Mouse (Mus musculus) intestine, embryonic 15.5 days (tissue): ENCODE measurements at regions not wholly inside any gene's neighbourhood (a gene's known extent, or its start where the extent isn't known, plus 50 kb on each side); places are given as distances from the start of the nearest gene placed in this dataset.

Source experiments
- ATAC-seq: fragments of 200-750 bp; cut with Nextera tagmentation; 2 replicates; pipeline ENCODE4 v1.8.0; 2017; ENCODE audit warnings: moderate TSS enrichment, moderate library complexity
- H3K27ac ChIP-seq: fragments of 300-500 bp; sonication (generic); 2 replicates; pipeline ENCODE4 v1.5.1; 2015; ENCODE audit warnings: mild to moderate bottlenecking, inconsistent platforms
- H3K27me3 ChIP-seq: fragments of 300-500 bp; sonication (generic); replicated peaks from 2 replicates; pipeline ENCODE4 v1.6.1; 2015; ENCODE audit warnings: inconsistent platforms
- H3K36me3 ChIP-seq: fragments of 300-500 bp; sonication (generic); 2 replicates; pipeline ENCODE4 v1.6.1; 2015; ENCODE audit warnings: inconsistent platforms
- H3K4me1 ChIP-seq: fragments of 300-500 bp; sonication (generic); replicated peaks from 2 replicates; pipeline ENCODE4 v1.6.1; 2015; ENCODE audit warnings: inconsistent platforms
- H3K4me2 ChIP-seq: fragments of 300-500 bp; sonication (generic); replicated peaks from 2 replicates; pipeline ENCODE4 v1.6.1; 2015; ENCODE audit warnings: mild to moderate bottlenecking, inconsistent platforms
- H3K4me3 ChIP-seq: fragments of 300-500 bp; sonication (generic); replicated peaks from 2 replicates; pipeline ENCODE4 v1.5.1; 2015; ENCODE audit warnings: inconsistent platforms
- H3K9ac ChIP-seq: fragments of 300-500 bp; sonication (generic); 2 replicates; pipeline ENCODE4 v1.6.1; 2015; ENCODE audit warnings: inconsistent platforms
- H3K9me3 ChIP-seq: fragments of 300-500 bp; sonication (generic); 2 replicates; pipeline ENCODE4 v1.6.1; 2016; ENCODE audit warnings: inconsistent platforms
- WGBS: fragments of 180-500 bp; shearing (Covaris S2); methylation state at CpG from one replicate; pipeline ENCODE4 v1.1.7; 2015; 5-methylcytosine and 5-hydroxymethylcytosine counted together

DNA sequence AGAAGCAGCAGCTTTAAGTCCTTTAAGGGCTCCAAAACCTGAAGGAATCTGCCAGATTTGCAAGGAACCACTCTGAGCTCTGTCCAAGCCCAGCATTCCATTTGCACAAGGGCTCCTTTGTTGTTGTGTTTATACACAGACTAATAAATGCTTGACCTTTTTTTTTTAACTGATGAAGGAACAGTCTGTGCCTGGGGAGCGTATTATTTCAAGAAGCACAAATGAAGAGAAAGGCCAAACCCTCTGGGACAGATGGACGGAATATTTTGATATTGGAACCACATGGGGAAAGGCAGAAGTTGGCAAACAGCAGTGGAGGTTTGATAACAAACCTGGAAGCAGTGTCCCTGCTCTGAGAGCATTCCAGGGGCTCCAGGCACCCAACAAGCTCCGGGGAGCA is 125.3 kb upstream of the Jade1 start:
- Histone ChIP-seq H3K4me1 (no peaks in the 10 kb centered on the region), H3K36me3 (no peaks in the 10 kb centered on the region), H3K9ac (no peak overlapping the region), H3K27ac (no peak overlapping the region), H3K27me3 (no peaks in the 10 kb centered on the region), H3K9me3 (no peaks in the 10 kb centered on the region), H3K4me2 (no peak overlapping the region), H3K4me3 (no peak overlapping the region)
- WGBS: 44% methylated on average over 3 of the region's 3 CpGs
- no peak for ATAC-seq

DNA sequence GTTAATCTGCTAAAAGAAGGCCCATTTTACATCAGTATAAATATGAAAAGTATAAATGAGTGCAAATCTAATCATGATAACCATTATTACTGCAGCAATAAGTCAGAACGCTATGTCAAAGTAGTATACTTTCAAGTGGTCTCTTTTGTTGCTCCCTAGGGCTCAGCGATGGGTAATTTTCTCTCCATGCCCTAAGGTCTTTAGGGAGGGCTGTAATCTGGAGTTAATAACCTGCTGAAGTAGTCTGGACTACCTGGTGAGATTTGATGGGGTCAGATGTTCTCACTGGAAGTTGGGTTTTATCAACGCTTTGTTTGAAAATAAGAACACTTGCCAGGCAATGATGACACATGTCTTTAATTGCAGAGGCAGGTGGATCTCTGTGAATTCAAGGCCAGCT is 128.6 kb upstream of the Jade1 start:
- WGBS: 80% methylated on average over 3 of the region's 3 CpGs
- no peak overlapping the region for H3K27ac ChIP-seq
- no peak overlapping the region for H3K4me3 ChIP-seq
- no peaks in the 10 kb centered on the region for H3K36me3 ChIP-seq
- H3K9ac ChIP-seq: no peak overlapping the region
- no peaks in the 10 kb centered on the region for H3K9me3 ChIP-seq
- no peak for ATAC-seq
- peaks cover 12% of the 10 kb centered on the region; the same call in 1 of the 2 replicates for H3K4me1 ChIP-seq
- H3K27me3 ChIP-seq: no peaks in the 10 kb centered on the region
- H3K4me2 ChIP-seq: no peak overlapping the region

DNA sequence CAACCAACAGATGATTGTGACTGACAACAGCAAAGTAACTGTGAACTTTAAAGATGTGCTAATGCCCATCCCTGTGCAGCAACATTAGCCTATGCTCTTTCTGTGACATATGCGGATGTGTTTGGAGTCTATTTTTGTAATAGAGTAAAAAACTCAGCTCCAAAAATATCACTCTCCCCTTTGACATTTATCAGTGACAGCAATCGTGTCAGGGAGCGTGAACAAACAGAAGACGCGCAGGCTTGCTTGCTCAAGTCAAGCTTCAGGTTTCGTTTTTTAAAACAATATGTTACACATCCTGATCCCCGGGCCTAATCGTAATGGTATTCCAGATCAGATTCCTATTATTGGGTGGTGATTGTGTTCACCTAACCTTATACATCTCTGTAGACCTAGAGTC is 129.7 kb upstream of the Jade1 start:
- Histone ChIP-seq H3K27ac (no peak overlapping the region), H3K4me3 (no peak overlapping the region), H3K36me3 (no peaks in the 10 kb centered on the region), H3K4me2 (no peak overlapping the region), H3K4me1 (peaks cover 12% of the 10 kb centered on the region; the same call in 1 of the 2 replicates), H3K9ac (no peak overlapping the region), H3K9me3 (no peaks in the 10 kb centered on the region), H3K27me3 (no peaks in the 10 kb centered on the region)
- WGBS: 88% methylated on average over 8 of the region's 8 CpGs
- no peak for ATAC-seq

- Histone ChIP-seq H3K4me1 (peaks cover 12% of the 10 kb centered on the region; the same call in 1 of the 2 replicates), H3K27me3 (no peaks in the 10 kb centered on the region), H3K36me3 (no peaks in the 10 kb centered on the region), H3K9ac (no peak overlapping the region), H3K27ac (no peak overlapping the region), H3K4me3 (no peak overlapping the region), H3K9me3 (no peaks in the 10 kb centered on the region), H3K4me2 (no peak overlapping the region)
- 19% methylated on average over 10 of the region's 10 CpGs for WGBS
- peak; percentile 14; the same call in 1 of the 2 replicates for ATAC-seq
These were observed 131.2 kb upstream of the Jade1 start for GRCm38 (mm10) chr3:41424142-41424939.

GRCm38 (mm10) chr3:41423630-41424029 is 131.9 kb upstream of the Jade1 start:
- peak; percentile 42 for ATAC-seq
- no peak overlapping the region for H3K4me3 ChIP-seq
- H3K36me3 ChIP-seq: no peaks in the 10 kb centered on the region
- H3K9ac ChIP-seq: no peak overlapping the region
- H3K27ac ChIP-seq: no peak overlapping the region
- no peaks in the 10 kb centered on the region for H3K27me3 ChIP-seq
- peaks cover 12% of the 10 kb centered on the region; the same call in 1 of the 2 replicates for H3K4me1 ChIP-seq
- H3K4me2 ChIP-seq: peak overlapping the region; percentile 12; the same call in 1 of the 2 replicates
- 59% methylated on average over 5 of the region's 5 CpGs for WGBS
- no peaks in the 10 kb centered on the region for H3K9me3 ChIP-seq

DNA sequence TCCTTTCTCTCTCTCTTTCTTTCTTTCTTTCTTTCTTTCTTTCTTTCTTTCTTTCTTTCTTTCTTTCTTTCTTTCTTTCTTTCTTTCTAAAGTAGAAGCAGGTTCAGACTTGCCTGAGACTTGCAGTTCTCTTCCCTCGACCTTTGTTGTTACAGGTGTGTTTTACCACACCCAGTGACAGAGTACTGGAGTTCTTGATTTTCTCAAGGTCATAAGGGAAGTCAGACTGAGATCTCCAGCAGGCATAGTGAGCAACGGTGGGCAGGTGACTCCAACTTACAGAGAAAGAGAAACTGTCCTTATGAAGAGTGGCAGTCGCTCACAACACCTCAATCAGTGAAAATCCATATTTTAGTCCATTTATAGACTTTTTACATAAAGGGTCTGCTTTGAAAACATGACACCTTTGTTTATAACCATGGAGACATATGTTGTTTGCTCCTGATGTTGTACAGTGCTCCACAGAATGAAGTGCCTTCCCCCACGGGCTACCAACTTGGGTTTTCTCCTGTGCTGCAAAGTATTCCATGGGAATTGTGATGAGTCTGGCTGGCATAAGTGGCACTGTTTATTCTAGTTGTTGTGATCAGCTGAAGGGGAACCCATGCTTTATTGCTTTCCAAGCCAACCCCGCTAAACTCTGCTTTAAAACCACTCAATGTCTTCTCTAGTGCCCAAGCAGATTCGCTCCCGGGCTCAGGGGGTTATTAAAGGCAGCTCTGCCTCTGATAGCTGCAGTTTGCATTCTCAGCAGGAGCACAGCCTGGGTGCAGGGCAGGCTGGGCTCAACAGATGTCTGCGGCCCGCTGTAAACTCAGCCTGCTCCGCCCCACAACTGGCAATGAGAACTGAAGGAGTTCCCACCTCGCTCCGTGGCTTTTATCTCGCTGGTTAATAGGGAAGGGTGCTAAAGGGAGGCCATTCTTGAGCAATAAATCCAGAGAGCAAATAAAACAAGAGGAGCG is 132.6 kb upstream of the Jade1 start:
- WGBS: 15% methylated on average over 14 of the region's 14 CpGs
- peak overlapping the region; percentile 54; the same call in 1 of the 2 replicates for H3K27ac ChIP-seq
- no peaks in the 10 kb centered on the region for H3K36me3 ChIP-seq
- H3K4me1 ChIP-seq: peaks cover 12% of the 10 kb centered on the region; the same call in 1 of the 2 replicates
- H3K9ac ChIP-seq: no peak overlapping the region
- H3K4me3 ChIP-seq: no peak overlapping the region
- ATAC-seq: peak; percentile 91
- no peaks in the 10 kb centered on the region for H3K9me3 ChIP-seq
- peak overlapping the region; percentile 12; the same call in 1 of the 2 replicates for H3K4me2 ChIP-seq
- H3K27me3 ChIP-seq: no peaks in the 10 kb centered on the region

GRCm38 (mm10) chr3:41413771-41414170 is 141.8 kb upstream of the Jade1 start:
- Histone ChIP-seq H3K27me3 (no peaks in the 10 kb centered on the region), H3K36me3 (no peaks in the 10 kb centered on the region), H3K9ac (no peak overlapping the region), H3K4me1 (peaks cover 7% of the 10 kb centered on the region; the same call in 1 of the 2 replicates), H3K4me3 (no peak overlapping the region), H3K9me3 (no peaks in the 10 kb centered on the region), H3K27ac (no peak overlapping the region), H3K4me2 (no peak overlapping the region)
- 97% methylated on average over 1 of the region's 1 CpGs for WGBS
- no peak for ATAC-seq

GRCm38 (mm10) chr3:41412698-41413097 is 142.8 kb upstream of the Jade1 start:
- Histone ChIP-seq H3K9me3 (no peaks in the 10 kb centered on the region), H3K4me1 (peaks cover 12% of the 10 kb centered on the region; the same call in 1 of the 2 replicates), H3K36me3 (no peaks in the 10 kb centered on the region), H3K27me3 (no peaks in the 10 kb centered on the region), H3K4me2 (no peak overlapping the region), H3K9ac (no peak overlapping the region), H3K4me3 (no peak overlapping the region), H3K27ac (no peak overlapping the region)
- no peak for ATAC-seq
- WGBS: 75% methylated on average over 2 of the region's 2 CpGs

DNA sequence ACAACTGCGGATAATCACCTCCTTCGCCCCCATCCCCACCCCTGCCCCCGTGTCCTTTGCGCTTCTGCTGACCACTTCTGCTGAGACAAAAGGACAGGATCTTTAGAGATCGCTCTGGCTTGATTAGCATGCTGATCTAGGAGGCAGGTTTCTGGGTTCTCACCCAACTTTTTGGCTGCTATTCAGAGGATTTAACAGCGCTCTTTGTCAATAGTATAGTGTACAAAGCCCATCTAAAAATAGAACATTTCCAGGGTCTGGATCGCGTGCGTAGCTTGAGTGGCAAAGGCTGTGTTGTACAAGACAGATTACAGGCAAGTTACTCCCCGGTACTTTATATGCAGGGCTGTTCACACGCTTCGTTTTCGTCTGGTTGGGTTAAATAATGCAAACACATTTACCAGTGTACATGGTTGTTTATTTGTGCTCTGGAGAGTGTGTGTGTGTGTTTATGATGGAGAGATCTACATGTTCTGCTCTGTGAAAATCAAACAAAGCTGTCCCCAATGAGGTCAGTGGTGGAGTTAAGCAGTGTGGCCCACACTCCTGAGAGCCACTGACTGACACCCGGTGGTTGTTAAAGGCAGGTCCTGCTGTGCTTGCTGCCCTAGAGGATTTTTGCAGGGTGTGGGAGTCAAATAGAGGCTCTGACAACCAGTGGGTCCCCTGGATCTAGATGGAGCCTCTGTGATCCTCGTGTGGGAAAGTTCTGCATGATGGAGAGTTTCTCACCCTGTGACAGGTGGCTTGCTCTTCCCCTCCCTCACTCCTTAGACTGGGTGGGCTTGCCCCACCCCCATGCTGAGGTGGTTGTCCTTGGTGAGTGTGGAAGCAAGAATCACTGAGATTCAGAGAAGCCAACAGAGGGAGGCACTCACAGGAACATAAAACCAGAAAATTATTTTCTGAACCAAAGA is 146.5 kb upstream of the Jade1 start:
- ATAC-seq: peak; percentile 79
- peaks cover 12% of the 10 kb centered on the region; the same call in 1 of the 2 replicates for H3K4me1 ChIP-seq
- WGBS: 9% methylated on average over 15 of the region's 15 CpGs
- H3K4me3 ChIP-seq: peak overlapping the region; percentile 30
- no peaks in the 10 kb centered on the region for H3K36me3 ChIP-seq
- peak overlapping the region; percentile 69 for H3K4me2 ChIP-seq
- no peaks in the 10 kb centered on the region for H3K27me3 ChIP-seq
- H3K9ac ChIP-seq: peak overlapping the region; percentile 20; the same call in 1 of the 2 replicates
- H3K27ac ChIP-seq: 0 out of 2 replicates have a peak overlapping the region, but pooled peaks have one; percentile 3
- no peaks in the 10 kb centered on the region for H3K9me3 ChIP-seq

DNA sequence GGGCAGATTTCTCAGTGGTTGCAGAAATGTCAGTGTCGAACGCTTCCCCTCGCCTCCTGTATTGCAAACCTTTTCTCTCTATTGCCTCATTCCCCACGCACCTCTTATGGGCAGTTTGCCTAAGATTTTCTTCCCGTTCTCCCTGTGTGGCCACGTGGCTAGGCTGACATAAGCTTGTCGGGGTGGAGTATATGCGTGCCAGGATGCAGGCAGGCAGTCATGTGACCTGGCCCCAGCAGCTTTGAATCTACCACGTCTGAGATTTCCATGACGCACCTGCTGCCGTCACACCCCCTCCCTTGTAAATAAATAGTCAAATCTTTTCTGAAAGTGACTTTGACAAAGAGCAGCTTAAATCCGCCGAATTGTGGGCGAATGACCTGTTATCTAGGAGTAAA is 147.1 kb upstream of the Jade1 start:
- Histone ChIP-seq H3K36me3 (no peaks in the 10 kb centered on the region), H3K4me2 (peak overlapping the region; percentile 69), H3K4me3 (peak overlapping the region; percentile 30), H3K9ac (peak overlapping the region; percentile 20; the same call in 1 of the 2 replicates), H3K9me3 (no peaks in the 10 kb centered on the region), H3K27ac (0 out of 2 replicates have a peak overlapping the region, but pooled peaks have one; percentile 3), H3K4me1 (peaks cover 12% of the 10 kb centered on the region; the same call in 1 of the 2 replicates), H3K27me3 (no peaks in the 10 kb centered on the region)
- 3% methylated on average over 14 of the region's 14 CpGs for WGBS
- ATAC-seq: peak; percentile 93

DNA sequence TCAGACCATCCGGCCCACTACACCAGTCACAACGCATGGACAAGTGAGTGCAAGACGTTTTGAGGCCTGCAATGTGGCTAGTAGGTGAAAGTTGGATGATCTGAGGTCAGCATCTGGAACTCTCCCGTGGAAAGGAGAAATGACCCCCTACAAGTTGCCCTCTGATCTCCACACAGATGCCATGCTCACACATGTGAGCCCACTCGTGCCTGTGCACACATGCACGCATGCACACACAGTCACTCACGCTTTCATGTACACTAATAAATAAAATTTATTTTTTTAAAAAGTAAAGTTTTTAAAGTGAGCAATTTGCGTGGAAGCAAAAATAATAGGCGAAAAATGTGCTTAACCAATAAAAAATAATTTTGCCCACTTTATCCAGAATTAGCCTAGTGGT is 147.5 kb upstream of the Jade1 start:
- no peaks in the 10 kb centered on the region for H3K27me3 ChIP-seq
- no peak for ATAC-seq
- H3K9ac ChIP-seq: no peak overlapping the region
- no peaks in the 10 kb centered on the region for H3K36me3 ChIP-seq
- peak overlapping the region; percentile 30; the same call in 1 of the 2 replicates for H3K4me3 ChIP-seq
- peaks cover 12% of the 10 kb centered on the region; the same call in 1 of the 2 replicates for H3K4me1 ChIP-seq
- H3K9me3 ChIP-seq: no peaks in the 10 kb centered on the region
- no peak overlapping the region for H3K27ac ChIP-seq
- peak overlapping the region; percentile 69 for H3K4me2 ChIP-seq
- WGBS: 84% methylated on average over 9 of the region's 9 CpGs
